Mouse (Mus musculus): Measurements from ENCODE around the gene Sec24c.
"Not testable (repeated sequence)": the region's sequence is repeated elsewhere in the genome, so short reads cannot be mapped to it uniquely, and the experiment has no call there.

Gene Sec24c

DNA sequence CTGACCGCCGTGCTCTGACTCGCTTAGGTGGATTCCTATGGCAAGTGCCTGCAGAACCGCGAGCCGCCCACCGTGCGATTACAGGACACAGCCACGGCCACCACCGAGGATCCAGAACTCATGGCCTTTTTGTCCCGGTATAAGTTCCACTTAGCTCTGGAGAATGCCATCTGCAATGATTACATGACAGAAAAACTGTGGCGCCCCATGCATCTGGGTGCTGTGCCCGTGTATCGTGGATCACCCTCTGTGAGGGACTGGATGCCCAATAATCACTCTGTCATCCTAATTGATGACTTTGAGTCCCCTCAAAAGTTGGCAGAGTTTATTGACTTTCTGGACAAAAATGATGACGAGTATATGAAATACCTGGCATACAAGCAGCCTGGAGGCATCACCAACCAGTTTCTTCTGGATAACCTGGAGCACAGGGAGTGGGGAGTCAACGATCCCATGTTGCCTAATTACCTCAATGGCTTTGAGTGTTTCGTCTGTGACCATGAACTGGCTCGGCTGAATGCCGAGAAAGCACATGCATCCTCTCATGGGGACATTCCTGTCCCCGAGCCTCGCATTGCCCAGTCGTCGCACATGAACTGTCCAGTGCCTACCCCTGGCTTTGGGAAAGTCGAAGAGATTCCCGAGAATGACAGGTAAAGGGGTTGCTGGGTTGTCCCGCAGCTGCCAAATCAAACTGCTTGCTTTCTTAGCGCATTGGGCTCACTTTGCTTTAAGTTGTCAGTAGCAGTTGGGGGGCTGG lies 21.8 kb downstream of the Sec24c start:
- in situ Hi-C loops (cut with MboI, MseI), result loop anchor here (5.0 to 25.0 kb wide), 2 partner anchors 91 to 1141 kb away; partner anchors contain the start of genes Comtd1 and Vdac2

- in situ Hi-C loops (cut with MboI, MseI), result loop anchor here (5.0 to 25.0 kb wide), 2 partner anchors 90 to 1140 kb away; partner anchors contain the start of genes Comtd1 and Vdac2
Measured at GRCm38 (mm10) chr14:20696986-20697385, 22.9 kb downstream of the Sec24c start.

- in situ Hi-C loops (cut with MboI, MseI), result loop anchor here (5.0 to 25.0 kb wide), 2 partner anchors 89 to 1139 kb away; partner anchors contain the start of genes Comtd1 and Vdac2
Measured at GRCm38 (mm10) chr14:20698515-20698914, 24.4 kb downstream of the Sec24c start.

- in situ Hi-C loops (cut with MboI, MseI), result no loop called here
Measured at GRCm38 (mm10) chr14:20700362-20700761, 26.3 kb downstream of the Sec24c start.

- in situ Hi-C loops (cut with MboI, MseI), result no loop called here
Measured at GRCm38 (mm10) chr14:20701554-20701953, 27.4 kb downstream of the Sec24c start.

DNA sequence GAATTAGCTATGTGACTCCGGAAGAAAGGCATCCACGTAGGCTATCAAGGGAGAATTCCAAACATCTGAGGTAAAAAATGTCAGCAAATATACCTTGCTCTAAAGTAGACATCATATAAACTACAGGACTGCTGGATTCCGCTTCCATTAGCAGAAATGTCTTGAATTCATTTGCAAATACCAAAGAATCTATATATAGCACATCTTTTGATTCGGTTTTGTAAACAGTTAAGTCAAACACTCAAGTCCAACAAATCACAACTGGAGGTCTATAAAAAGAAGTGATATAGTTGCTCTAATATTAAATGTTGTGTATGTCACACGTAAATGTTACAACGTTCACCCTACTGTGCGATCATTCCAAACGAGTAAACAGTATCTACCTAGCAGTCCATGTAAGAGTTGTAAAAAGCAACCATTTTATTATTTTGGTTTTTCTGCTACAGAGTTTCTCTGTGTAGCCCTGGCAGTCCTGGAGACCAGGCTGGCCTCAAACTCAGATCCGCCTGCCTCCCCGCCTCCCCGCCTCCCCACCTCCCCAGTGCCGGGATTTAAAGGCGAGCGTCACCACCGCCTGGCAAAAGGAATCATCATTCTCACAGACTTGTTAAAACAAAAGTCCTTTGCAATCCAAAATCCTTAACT lies 28.1 kb downstream of the Sec24c start:
- in situ Hi-C loops (cut with MboI, MseI), result no loop called here

DNA sequence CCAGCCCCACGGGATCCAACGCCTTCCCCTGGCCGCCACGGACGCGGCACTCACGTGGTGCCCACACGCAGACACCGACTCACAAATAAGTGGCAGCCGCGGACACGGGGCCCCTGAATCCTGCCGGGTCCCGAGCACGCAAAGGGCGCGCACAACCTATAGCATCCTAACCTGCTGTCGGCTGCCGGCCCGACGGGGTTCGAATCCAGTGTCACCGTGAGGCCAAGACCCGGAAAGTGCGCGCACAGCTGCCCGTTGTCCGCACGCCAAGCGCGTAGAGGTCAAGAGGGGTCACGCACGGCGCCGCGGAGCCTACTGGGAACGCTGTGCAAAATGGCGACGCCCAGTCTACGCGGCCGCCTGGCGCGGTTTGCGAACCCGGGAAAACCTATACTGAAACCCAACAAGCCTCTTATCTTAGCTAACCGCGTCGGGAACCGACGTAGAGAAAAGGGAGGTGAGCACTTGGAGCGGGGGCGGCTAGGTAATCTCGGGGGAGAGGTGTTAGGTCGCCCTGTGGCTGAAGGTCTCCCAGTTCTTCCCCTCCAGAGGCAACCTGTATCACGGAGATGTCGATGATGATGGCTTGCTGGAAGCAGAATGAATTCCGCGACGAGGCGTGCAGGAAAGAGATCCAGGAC lies 28.8 kb downstream of the Sec24c start, which contains the start of gene Chchd1:
Gene Chchd1, plus strand, starts transcription at position 266 of the 641 bp plus-strand sequence.
- in situ Hi-C loops (cut with MboI, MseI), result no loop called here

- in situ Hi-C loops (cut with MboI, MseI), result not testable (repeated sequence)
Measured at GRCm38 (mm10) chr14:20703461-20703860, 29.4 kb downstream of the Sec24c start.

GRCm38 (mm10) chr14:20707201-20708190 lies 33.4 kb downstream of the Sec24c start, which contains the start of gene Zswim8:
Zswim8 (plus strand) TSS chr14:20707552.
- in situ Hi-C loops (cut with MboI, MseI), result no loop called here

DNA sequence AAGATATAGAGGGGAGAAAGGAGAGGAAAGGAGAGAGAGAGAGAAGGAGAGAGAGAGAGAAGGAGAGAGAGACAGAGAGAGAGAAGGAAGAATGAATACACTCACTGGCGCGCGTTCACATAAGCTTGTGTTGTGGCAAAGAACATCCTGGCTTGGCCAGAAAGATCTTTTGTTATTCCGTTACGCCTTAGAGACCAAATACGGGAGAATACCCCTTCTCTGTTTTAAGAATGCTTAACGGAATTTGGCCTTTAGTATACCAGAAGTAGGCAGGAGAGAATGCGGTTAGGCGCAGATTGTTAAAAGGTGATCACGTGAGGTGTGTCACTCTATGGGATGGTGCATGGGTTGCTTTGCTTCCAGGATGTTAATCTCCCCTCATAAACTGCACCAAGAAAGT lies 34.1 kb downstream of the Sec24c start:
- in situ Hi-C loops (cut with MboI, MseI), result no loop called here

GRCm38 (mm10) chr14:20713832-20714231 lies 39.7 kb downstream of the Sec24c start:
- in situ Hi-C loops (cut with MboI, MseI), result no loop called here

DNA sequence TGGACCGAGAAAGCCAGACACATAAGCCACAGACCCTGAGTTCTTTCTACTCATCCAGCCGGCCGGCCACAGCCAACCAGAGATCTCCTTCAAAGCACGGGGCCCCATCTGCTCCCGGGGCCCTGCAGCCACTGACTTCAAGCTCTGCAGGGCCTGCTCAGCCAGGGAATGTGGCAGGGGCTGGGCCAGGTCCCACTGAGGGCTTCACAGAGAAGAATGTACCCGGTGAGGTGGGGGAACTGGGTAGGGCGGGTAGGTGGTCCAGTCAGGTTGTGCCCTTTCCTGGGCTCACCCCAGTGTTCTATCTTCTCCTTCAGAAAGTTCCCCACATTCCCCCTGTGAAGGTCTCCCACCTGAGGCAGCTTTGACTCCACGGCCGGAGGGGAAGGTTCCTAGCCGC lies 44.3 kb downstream of the Sec24c start:
- in situ Hi-C loops (cut with MboI, MseI), result no loop called here

- in situ Hi-C loops (cut with MboI, MseI), result no loop called here
Measured at GRCm38 (mm10) chr14:20719767-20720166, 45.7 kb downstream of the Sec24c start.

DNA sequence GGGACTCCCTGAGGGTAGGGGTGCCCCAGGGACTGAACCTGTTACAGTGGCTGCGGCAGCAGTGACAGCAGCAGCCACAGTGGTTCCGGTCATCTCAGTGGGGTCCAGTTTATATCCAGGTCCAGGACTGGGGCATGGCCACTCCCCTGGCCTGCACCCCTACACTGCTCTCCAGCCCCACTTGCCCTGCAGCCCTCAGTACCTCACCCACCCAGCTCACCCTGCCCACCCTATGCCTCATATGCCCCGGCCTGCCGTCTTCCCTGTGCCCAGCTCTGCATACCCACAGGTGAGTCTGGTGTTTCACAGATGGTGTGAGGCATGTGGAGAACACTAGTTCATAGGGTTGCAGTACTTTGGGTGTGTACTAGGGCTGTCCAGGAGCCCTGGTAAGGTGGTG lies 47.3 kb downstream of the Sec24c start:
- in situ Hi-C loops (cut with MboI, MseI), result no loop called here

- in situ Hi-C loops (cut with MboI, MseI), result no loop called here
Measured at GRCm38 (mm10) chr14:20723006-20723405, 48.9 kb downstream of the Sec24c start.

DNA sequence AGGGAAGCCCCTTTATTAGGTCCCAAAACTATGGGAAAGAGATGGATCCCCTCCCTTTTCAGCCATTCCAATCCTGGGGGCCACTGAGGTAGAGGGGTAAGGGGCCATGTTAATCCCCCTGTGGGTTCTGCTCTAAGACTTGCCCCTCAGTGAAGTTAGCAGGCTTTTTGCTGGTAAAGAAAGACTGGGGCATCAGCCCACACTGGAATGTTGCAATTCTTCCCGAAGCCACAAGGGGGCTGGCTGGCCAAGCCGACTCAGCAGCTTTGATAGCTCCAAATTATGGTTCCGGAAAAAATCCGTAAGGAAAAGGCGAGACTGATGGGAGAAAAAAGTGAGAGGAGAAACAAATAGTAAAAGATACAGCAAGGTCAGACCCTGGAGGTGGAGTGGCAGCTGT lies 49.9 kb downstream of the Sec24c start:
- in situ Hi-C loops (cut with MboI, MseI), result no loop called here

- in situ Hi-C loops (cut with MboI, MseI), result no loop called here
Measured at GRCm38 (mm10) chr14:20725660-20726339, 51.7 kb downstream of the Sec24c start.

DNA sequence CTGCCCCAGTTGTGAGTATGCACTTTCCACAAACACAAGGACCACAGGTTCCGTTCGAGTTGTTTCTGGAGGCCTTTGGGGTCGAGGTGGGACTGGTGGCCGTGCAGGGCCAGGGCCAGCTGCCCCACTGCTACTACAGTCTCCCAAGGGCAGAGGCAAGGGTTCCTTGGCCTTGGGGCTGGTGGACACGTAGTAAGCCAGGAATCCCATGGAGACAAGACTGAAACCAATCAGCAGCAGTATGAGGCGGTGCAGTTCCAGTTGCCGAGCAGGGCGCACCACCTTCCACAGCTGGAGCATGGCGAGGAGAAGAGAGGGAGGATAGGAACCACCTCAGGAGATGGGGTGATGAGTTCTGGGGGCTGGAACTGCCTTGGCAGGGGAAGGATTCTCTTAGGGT lies 55.8 kb downstream of the Sec24c start:
- in situ Hi-C loops (cut with MboI, MseI), result no loop called here

- in situ Hi-C loops (cut with MboI, MseI), result no loop called here
Measured at GRCm38 (mm10) chr14:20730853-20731602, 56.9 kb downstream of the Sec24c start.
